Mouse (Mus musculus) midbrain, embryonic 15.5 days (tissue): Measurements from ENCODE around the gene Clec4a1. TPM values are rescaled to one million over a fixed set of nuclear protein-coding genes. Genes with fewer than 3 reads are reported as not detected.

ENCODE experiments used
- ATAC-seq: fragments of 200-750 bp; cut with Nextera tagmentation; replicated peaks from 2 replicates; pipeline ENCODE4 v1.8.0; 2017; ENCODE audit warnings: moderate TSS enrichment
- H3K27ac ChIP-seq: fragments of 300-500 bp; sonication (generic); 2 replicates; pipeline ENCODE4 v1.5.1; 2015; ENCODE audit warnings: mild to moderate bottlenecking, inconsistent platforms
- H3K27me3 ChIP-seq: fragments of 300-500 bp; sonication (generic); replicated peaks from 2 replicates; pipeline ENCODE4 v1.6.1; 2015; ENCODE audit warnings: inconsistent platforms
- H3K36me3 ChIP-seq: fragments of 300-500 bp; sonication (generic); replicated peaks from 2 replicates; pipeline ENCODE4 v1.6.1; 2015; ENCODE audit warnings: inconsistent platforms
- H3K4me1 ChIP-seq: fragments of 300-500 bp; sonication (generic); 2 replicates; pipeline ENCODE4 v1.6.1; 2015; ENCODE audit warnings: inconsistent platforms
- H3K4me2 ChIP-seq: fragments of 300-500 bp; sonication (generic); 2 replicates; pipeline ENCODE4 v1.6.1; 2015; ENCODE audit warnings: inconsistent platforms, mild to moderate bottlenecking, moderate library complexity
- H3K4me3 ChIP-seq: fragments of 300-500 bp; sonication (generic); 2 replicates; pipeline ENCODE4 v1.5.1; 2015; ENCODE audit warnings: mild to moderate bottlenecking, inconsistent platforms
- H3K9ac ChIP-seq: fragments of 300-500 bp; sonication (generic); 2 replicates; pipeline ENCODE4 v1.6.1; 2015; ENCODE audit warnings: mild to moderate bottlenecking, inconsistent platforms
- H3K9me3 ChIP-seq: fragments of 300-500 bp; sonication (generic); 2 replicates; pipeline ENCODE4 v1.6.1; 2016; ENCODE audit warnings: inconsistent platforms
- WGBS: fragments of 180-500 bp; shearing (Covaris S2); methylation state at CpG from one replicate; pipeline ENCODE4 v1.1.7; 2015; ENCODE audit warnings: mixed read lengths; 5-methylcytosine and 5-hydroxymethylcytosine counted together
- polyA plus RNA-seq: library from polyadenylated mRNA; unstranded; fragments of >200 nt; fragmentation: Nextera tagmentation; extraction: Ambion mirVana; gene quantifications from 2 replicates; pipeline ENCODE4 v1.2.1, GENCODE M21; 2015

The Clec4a1 gene
- polyA plus RNA-seq: 2.0 and 2.1 TPM in 2 replicates

DNA sequence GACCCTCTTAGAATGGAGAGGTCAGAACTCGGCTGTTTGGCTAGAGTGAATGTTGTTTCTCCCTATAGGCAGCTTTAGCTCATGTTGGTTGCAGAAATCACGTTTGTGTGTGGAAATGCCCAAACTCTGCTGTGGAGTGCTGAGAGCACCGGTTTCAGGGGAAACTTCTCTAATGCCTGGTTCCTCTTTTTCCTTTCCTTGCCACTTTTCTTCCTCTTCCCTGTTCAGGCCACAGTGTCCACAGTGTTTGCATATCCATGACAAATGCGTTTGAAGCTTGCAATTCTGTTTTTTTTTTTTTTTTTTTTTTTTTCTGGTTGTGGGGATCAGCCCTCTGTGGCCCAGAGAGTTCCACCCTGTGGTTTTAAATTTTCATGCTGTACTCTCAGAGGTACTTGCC is at the start of gene Clec4a1:
Gene Clec4a1 (plus strand): TSS at position 398 of the 400 bp plus-strand sequence.
- Histone ChIP-seq H3K4me3 (no peak within 1 kb of the TSS), H3K27me3 (no peaks in the 10 kb centered on the region), H3K4me2 (no peak within 1 kb of the TSS), H3K27ac (no peak within 1 kb of the TSS), H3K4me1 (no peaks in the 10 kb centered on the region), H3K9ac (no peak within 1 kb of the TSS), H3K9me3 (no peaks in the 10 kb centered on the region), H3K36me3 (no peaks in the 10 kb centered on the region)
- ATAC-seq: no peak
- 58% methylated on average over 4 of the region's 4 CpGs for WGBS

DNA sequence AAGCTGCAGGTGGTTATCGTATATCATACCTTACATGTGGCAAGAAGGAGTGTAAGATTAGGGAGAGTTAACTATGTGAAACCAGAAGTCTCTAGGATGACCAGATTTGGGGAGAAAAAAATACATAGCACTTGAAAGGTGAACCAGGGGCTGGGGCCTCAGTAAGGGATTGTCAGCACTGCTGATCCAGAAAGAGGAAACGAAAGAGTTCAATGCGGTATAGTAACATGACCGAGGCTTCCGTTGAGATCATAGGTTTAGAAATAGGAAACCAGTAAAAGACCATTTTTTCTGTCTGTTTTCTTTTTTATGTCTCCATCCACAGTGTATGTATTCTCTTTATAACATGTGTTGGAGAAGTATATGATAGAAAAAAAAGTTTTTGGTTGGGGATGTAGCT is 48.8 kb upstream of the Clec4a1 start:
- no peak for ATAC-seq
- Histone ChIP-seq H3K27ac (no peak overlapping the region), H3K36me3 (no peaks in the 10 kb centered on the region), H3K4me2 (no peak overlapping the region), H3K9me3 (no peaks in the 10 kb centered on the region), H3K9ac (no peak overlapping the region), H3K4me3 (no peak overlapping the region), H3K4me1 (peaks cover 18% of the 10 kb centered on the region), H3K27me3 (no peaks in the 10 kb centered on the region)
- 96% methylated on average over 5 of the region's 5 CpGs for WGBS

DNA sequence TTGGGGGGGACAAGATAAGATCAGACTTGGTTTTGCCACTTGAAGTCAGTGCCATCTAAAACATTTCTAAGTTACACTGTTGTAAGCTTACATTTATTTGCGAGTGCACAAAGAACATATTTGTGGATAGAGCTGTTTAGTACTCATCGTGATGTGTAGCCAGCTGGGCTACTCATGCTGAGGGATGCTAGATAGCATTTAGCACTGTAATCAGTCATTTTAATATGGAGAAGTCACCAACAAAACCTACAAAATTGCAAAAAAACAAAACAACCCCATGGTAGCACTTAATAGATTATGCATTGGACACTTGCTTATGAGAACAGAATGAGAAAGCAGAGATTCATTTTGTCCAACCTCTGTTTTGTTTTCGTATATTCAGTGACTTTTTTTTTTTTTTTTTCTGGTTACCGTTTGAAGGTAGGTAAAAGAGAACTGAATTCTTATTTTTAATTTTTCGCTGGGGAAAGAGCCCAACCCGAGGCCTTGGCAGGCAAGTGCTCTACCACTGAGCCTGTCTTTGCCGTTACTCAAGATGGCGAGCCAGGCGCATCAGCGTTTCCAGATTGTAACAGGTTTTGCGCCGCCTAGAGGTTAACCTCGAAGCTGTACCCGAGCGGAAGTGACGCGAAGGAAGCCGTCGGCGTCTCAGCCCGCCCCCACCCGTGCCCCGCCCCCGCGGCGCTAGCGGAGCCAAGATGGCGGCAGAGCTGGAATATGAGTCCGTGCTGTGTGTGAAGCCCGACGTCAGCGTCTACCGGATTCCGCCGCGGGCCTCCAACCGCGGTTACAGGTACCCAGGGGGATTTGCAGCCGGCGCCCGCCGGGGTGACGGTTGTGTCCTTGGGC is 47.6 kb upstream of the Clec4a1 start, which contains the start of gene Necap1:
Gene Necap1 (plus strand): TSS at position 604 of the 849 bp plus-strand sequence.
- peak within 1 kb of the TSS; percentile 78 for H3K4me3 ChIP-seq
- ATAC-seq: peak; percentile 97
- H3K27me3 ChIP-seq: no peaks in the 10 kb centered on the region
- no peaks in the 10 kb centered on the region for H3K36me3 ChIP-seq
- peak within 1 kb of the TSS; percentile 76 for H3K9ac ChIP-seq
- H3K9me3 ChIP-seq: no peaks in the 10 kb centered on the region
- peaks cover 18% of the 10 kb centered on the region for H3K4me1 ChIP-seq
- H3K4me2 ChIP-seq: peak within 1 kb of the TSS; percentile 51
- peak within 1 kb of the TSS; percentile 87 for H3K27ac ChIP-seq
- 8% methylated on average over 43 of the region's 43 CpGs for WGBS

DNA sequence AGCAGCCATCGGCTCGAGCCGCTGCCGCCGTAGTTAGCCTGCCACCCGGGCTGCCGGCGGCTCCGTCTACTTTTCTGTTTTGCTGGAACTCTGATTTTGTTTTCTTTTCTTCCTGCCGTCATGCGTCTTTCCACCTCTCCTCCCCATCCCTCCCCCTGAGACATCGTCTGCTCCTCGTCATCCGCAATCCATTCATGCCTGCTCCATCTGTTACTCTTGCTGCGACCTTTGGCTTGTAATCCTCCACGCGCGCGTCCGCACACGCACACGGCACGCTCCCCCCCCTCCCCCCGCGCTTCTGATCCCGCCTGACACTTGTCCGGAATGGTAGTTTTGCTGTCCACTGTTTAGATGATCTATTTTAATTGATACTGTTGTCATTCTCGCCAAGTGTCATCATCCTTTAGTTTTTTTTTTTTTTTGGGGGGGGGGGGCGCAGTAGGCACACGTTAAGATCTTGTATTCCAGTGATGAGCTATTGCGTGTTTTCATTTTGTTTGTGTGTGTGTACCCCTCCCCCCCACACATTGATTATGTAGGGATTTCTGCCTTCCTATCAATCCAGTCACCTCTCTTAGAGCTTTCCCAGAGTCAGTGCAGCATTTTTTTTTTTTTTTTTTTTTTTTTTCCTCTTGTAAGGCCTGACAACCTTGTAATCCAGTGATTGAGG is 46.8 kb upstream of the Clec4a1 start:
- WGBS: 0% methylated on average over 31 of the region's 31 CpGs
- ATAC-seq: peak; percentile 86
- Histone ChIP-seq H3K4me2 (peak overlapping the region; percentile 51), H3K9ac (peak overlapping the region; percentile 76), H3K27ac (peak overlapping the region; percentile 87), H3K9me3 (no peaks in the 10 kb centered on the region), H3K4me3 (peak overlapping the region; percentile 78), H3K4me1 (peaks cover 18% of the 10 kb centered on the region), H3K36me3 (no peaks in the 10 kb centered on the region; the same call in 1 of the 2 replicates), H3K27me3 (no peaks in the 10 kb centered on the region)

DNA sequence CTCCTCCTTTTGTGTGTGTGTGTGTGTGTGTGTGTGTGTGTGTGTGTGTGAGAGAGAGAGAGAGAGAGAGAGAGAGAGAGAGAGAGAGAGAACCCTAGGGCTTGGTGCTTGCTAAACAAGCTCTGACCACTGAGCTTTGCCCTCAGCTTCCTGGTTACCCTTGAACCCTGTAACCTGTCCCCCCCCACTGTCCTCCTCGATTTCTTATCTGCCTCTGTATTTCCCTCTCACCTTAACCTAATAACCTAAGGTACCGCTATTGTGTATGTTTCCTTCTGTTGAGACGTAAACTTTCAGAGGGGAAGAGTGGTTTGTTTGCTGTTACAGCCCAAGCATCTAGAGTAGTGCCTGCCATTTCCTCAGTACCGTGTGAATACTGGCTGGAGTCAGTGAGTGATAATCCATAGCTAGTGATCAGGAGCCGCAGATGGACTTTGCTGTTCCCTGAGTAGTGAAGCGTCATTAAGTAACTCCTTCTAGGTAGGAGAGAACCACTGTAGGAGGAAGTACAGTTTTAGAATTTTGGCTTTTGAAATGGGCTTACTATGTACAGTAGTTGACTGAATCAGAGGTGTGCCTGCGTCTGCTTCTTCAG is 42.4 kb upstream of the Clec4a1 start:
- H3K9me3 ChIP-seq: no peaks in the 10 kb centered on the region
- H3K4me3 ChIP-seq: no peak overlapping the region
- no peak overlapping the region for H3K27ac ChIP-seq
- peaks cover 18% of the 10 kb centered on the region for H3K4me1 ChIP-seq
- H3K9ac ChIP-seq: no peak overlapping the region
- WGBS: 94% methylated on average over 7 of the region's 7 CpGs
- H3K4me2 ChIP-seq: no peak overlapping the region
- no peaks in the 10 kb centered on the region for H3K27me3 ChIP-seq
- H3K36me3 ChIP-seq: peaks cover 36% of the 10 kb centered on the region
- no peak for ATAC-seq

DNA sequence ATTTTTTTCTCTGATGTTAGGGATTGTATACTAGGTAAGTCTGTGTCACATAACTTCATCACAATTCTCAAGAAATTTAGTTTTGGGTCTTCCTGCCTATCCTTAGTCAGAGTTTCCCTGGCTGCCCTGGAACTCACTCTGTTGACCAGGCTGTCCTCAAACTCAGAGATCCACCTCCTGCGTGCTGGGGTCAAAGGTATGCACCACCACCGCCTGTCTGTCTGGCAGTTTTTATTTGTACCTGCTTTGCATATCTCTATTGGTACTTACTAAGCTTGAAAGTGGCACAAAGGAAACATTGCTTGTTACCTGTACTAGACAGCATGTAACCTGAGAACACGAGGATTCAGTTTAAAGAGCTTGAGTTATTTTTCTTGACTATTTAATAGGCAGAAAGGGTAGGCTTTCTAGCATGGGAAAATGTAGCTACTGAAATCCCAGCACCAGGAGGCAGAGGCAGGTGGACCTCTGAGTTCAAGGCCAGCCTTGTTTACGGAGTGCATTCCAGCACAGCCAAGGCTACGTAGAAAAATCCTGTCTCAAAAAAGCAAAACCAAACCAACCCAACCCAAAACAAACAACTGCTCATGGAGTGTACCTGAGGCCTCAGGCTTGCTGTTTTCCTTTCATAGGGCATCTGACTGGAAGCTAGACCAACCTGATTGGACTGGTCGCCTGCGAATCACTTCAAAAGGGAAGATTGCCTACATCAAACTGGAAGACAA is 41.7 kb upstream of the Clec4a1 start:
- no peak overlapping the region for H3K27ac ChIP-seq
- no peak overlapping the region for H3K4me2 ChIP-seq
- H3K27me3 ChIP-seq: no peaks in the 10 kb centered on the region
- H3K9me3 ChIP-seq: no peaks in the 10 kb centered on the region
- WGBS: 89% methylated on average over 7 of the region's 7 CpGs
- ATAC-seq: no peak
- no peak overlapping the region for H3K4me3 ChIP-seq
- H3K36me3 ChIP-seq: peaks cover 43% of the 10 kb centered on the region
- H3K9ac ChIP-seq: no peak overlapping the region
- H3K4me1 ChIP-seq: peaks cover 18% of the 10 kb centered on the region

DNA sequence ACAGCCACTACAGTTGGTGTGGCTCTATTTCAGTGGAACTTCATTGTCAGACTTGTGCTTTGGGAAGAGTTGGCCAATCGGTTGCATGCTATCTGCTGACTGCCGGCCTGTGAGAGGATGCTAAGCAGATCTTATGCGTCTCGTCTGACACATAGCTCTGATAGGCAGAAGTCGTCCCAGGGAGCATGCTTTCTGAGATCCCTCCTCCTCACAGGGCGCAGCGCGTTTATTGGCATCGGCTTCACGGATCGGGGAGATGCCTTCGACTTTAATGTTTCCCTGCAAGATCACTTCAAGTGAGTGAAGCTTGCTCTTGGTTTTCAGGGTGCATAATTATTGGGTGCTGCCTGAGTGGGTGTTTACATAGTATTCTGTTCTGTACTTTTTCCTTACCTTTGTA is 40.4 kb upstream of the Clec4a1 start:
- Histone ChIP-seq H3K4me3 (no peak overlapping the region), H3K4me1 (peaks cover 5% of the 10 kb centered on the region), H3K4me2 (no peak overlapping the region), H3K36me3 (peaks cover 55% of the 10 kb centered on the region), H3K9ac (no peak overlapping the region), H3K27ac (no peak overlapping the region), H3K27me3 (no peaks in the 10 kb centered on the region), H3K9me3 (no peaks in the 10 kb centered on the region)
- ATAC-seq: no peak
- 95% methylated on average over 12 of the region's 12 CpGs for whole genome bisulfite sequencing

DNA sequence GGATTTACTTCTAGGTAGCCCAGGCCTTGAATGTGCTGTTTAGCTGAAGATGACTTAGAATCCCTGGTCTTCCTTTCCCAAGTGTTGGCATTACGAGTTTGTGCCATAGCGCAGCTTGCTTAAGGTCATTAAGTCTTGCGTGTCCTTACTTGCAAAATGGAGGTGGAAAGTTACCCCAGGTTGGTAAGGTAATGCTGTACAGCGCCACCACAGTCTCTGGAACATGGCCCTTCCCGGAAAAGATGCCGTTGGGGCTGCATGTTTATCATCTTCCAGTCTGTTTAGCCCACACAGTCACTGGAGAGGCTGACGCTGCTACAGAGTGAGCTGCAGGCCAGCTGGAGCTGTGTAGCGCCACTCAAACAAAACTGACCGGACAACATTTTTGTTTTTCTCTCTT is 38.0 kb upstream of the Clec4a1 start:
- Histone ChIP-seq H3K4me2 (no peak overlapping the region), H3K4me3 (no peak overlapping the region), H3K9me3 (no peaks in the 10 kb centered on the region), H3K27ac (no peak overlapping the region), H3K4me1 (no peaks in the 10 kb centered on the region), H3K27me3 (no peaks in the 10 kb centered on the region), H3K36me3 (peaks cover 76% of the 10 kb centered on the region), H3K9ac (no peak overlapping the region)
- no peak for ATAC-seq
- WGBS: 91% methylated on average over 9 of the region's 9 CpGs

DNA sequence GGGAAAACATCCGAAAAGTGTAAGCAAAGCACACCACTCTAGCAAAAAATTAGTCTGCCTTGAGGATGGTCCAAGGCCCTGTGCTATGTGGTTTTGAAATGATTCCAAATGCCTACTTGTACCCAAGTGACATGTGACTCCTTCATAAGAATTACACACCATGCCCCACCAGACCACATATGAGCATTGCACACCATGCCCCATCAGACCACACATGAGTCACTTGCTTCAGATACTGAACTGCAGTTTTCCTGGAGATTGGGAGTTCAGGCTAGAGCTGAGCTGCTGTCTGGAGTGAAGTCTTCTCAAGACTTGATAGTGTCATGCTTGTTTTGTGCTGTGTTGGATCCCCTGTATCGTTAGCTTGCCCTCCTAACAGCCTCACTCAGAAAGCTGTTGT is 32.0 kb upstream of the Clec4a1 start:
- H3K4me3 ChIP-seq: no peak overlapping the region
- H3K9me3 ChIP-seq: no peaks in the 10 kb centered on the region
- ATAC-seq: no peak
- peaks cover 46% of the 10 kb centered on the region for H3K36me3 ChIP-seq
- no peaks in the 10 kb centered on the region for H3K4me1 ChIP-seq
- 95% methylated on average over 2 of the region's 2 CpGs for WGBS
- H3K9ac ChIP-seq: no peak overlapping the region
- H3K4me2 ChIP-seq: no peak overlapping the region
- H3K27me3 ChIP-seq: no peaks in the 10 kb centered on the region
- H3K27ac ChIP-seq: no peak overlapping the region

DNA sequence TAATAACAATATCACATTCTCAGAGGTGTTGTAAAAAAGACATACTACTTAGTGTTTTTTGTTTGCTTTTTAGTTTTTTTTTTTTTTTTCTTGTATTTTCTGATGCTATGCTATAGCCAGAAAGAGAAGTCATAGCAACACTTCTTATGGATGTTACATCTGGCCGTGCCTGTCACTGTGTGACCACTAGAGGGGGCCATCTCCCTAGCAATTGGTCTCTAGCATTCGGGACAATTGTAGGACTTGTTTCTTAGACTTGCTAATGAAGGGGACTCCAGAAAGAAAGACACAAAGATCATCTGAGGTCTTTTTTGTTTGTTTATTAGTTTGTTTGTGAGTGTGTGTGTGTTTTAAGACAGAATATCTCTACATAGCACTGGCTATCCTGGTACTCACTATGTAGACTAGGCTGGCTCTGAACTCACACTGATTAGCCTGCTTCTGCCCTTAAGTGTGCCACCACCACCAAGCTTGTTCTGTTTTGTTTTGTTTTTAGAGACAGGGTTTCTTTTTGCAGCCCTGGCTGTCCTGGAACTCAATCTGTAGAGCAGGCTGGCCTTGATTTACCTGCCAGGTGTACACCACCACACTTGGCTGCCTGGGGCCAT is 29.1 kb upstream of the Clec4a1 start:
- peaks cover 20% of the 10 kb centered on the region for H3K36me3 ChIP-seq
- WGBS: 7% methylated on average over 2 of the region's 2 CpGs
- no peaks in the 10 kb centered on the region for H3K27me3 ChIP-seq
- no peak overlapping the region for H3K27ac ChIP-seq
- peak; percentile 45 for ATAC-seq
- H3K4me1 ChIP-seq: no peaks in the 10 kb centered on the region
- no peak overlapping the region for H3K4me3 ChIP-seq
- H3K9ac ChIP-seq: no peak overlapping the region
- no peak overlapping the region for H3K4me2 ChIP-seq
- H3K9me3 ChIP-seq: no peaks in the 10 kb centered on the region

DNA sequence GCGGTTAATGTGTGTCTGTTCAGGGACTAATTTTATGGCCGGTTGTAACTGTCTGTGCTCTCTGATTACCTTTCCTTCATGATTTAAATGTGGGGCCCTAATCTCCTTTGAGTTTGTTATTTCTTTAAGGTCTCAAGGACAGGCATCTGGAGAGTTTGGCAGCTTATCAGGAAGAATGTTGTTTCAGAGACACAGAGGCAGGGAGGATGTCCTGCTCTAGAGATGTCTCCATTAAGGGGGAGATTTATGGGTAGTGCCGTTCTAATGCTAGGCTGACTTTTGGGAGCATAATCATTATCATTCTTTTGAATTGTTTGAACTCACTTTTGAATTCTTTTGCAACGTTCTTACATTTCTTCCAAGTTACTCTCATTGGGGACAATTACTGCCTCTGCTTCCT is 1.7 kb upstream of the Clec4a1 start:
- no peak overlapping the region for H3K4me3 ChIP-seq
- no peak overlapping the region for H3K27ac ChIP-seq
- no peak overlapping the region for H3K9ac ChIP-seq
- H3K36me3 ChIP-seq: no peaks in the 10 kb centered on the region
- no peak overlapping the region for H3K4me2 ChIP-seq
- H3K4me1 ChIP-seq: no peaks in the 10 kb centered on the region
- no peak for ATAC-seq
- no peaks in the 10 kb centered on the region for H3K27me3 ChIP-seq
- H3K9me3 ChIP-seq: no peaks in the 10 kb centered on the region
- 81% methylated on average over 4 of the region's 4 CpGs for whole genome bisulfite sequencing
